Mouse (Mus musculus) CH12.LX (cell line): Measurements from ENCODE around the gene Ern1. TPM values are rescaled to one million over a fixed set of nuclear protein-coding genes. Genes with fewer than 3 reads are reported as not detected.

Experiments used
- DNase-seq: peaks from one replicate; pipeline ENCODE4 v3.0.0-alpha.2; 2013; ENCODE audit errors: extremely low read depth
- H3K27ac ChIP-seq: 2 replicates; pipeline ENCODE4 v1.5.1; 2012; ENCODE audit warnings: low read depth, mild to moderate bottlenecking, control low read depth, moderate library complexity; ENCODE audit not compliant: insufficient read depth
- H3K27me3 ChIP-seq: replicated peaks from 2 replicates; pipeline ENCODE3; 2012; ENCODE audit warnings: inconsistent platforms
- H3K36me3 ChIP-seq, 2 experiments: replicated peaks in 1 of 2; 2 replicates each; pipeline versions ENCODE3 to v1.6.1; 2012; ENCODE audit warnings: inconsistent platforms in 1 of 2, low read length in 1 of 2, mild to moderate bottlenecking in 1 of 2, mixed read lengths in 1 of 2, moderate library complexity in 1 of 2; ENCODE audit not compliant: control insufficient read depth in 1 of 2, insufficient read depth in 1 of 2
- H3K4me1 ChIP-seq, 2 experiments: 2 replicates each; pipeline ENCODE4 v1.6.1; 2012; ENCODE audit warnings: inconsistent platforms in 1 of 2, moderate library complexity in 1 of 2; ENCODE audit not compliant: insufficient read depth in 2 of 2, control insufficient read depth in 1 of 2
- H3K4me2 ChIP-seq: 2 replicates; pipeline ENCODE4 v1.6.1; 2012; ENCODE audit warnings: low read depth, mild to moderate bottlenecking, control low read depth; ENCODE audit not compliant: poor library complexity, insufficient read depth, severe bottlenecking
- H3K4me3 ChIP-seq, 3 experiments: fragments of 150-350 bp in 1 of 3; sonication (generic) in 1 of 3; replicated peaks in 1 of 3; 2 replicates each; pipeline versions ENCODE3 to v1.5.1; 2011 to 2012; ENCODE audit warnings: low read depth in 2 of 3, low read length in 2 of 3, mild to moderate bottlenecking in 2 of 3, moderate library complexity in 2 of 3, control low read depth in 1 of 3, improper control_type of control experiment in 1 of 3, inconsistent platforms in 1 of 3, mixed read lengths in 1 of 3; ENCODE audit not compliant: poor library complexity in 1 of 3
- H3K79me2 ChIP-seq: replicated peaks from 2 replicates; pipeline ENCODE4 v1.6.1; 2012; ENCODE audit warnings: mild to moderate bottlenecking, moderate library complexity; ENCODE audit not compliant: control insufficient read depth, poor library complexity, insufficient read depth, severe bottlenecking; ENCODE audit errors: extremely low read depth
- H3K9ac ChIP-seq: 2 replicates; pipeline ENCODE4 v1.6.1; 2012; ENCODE audit warnings: low read depth, mild to moderate bottlenecking, control low read depth, moderate library complexity; ENCODE audit not compliant: insufficient read depth
- H3K9me3 ChIP-seq: replicated peaks from 2 replicates; pipeline ENCODE3; 2012; ENCODE audit warnings: low read length, inconsistent platforms, mixed read lengths
- BHLHE40 ChIP-seq: IDR thresholded peaks from 2 replicates; pipeline ENCODE4 v1.6.1; 2011; ENCODE audit warnings: mild to moderate bottlenecking, low read depth, low read length, improper control_type of control experiment
- CHD1 ChIP-seq: IDR thresholded peaks from 2 replicates; pipeline ENCODE4 v1.6.1; 2012; ENCODE audit warnings: low read depth, low read length, improper control_type of control experiment, inconsistent platforms
- CTCF ChIP-seq, 2 experiments: IDR thresholded peaks in 1 of 2; conservative IDR thresholded peaks in 1 of 2; 2 replicates each; pipeline ENCODE4 v1.5.1; 2011 to 2012; ENCODE audit warnings: low read depth in 2 of 2, low read length in 2 of 2, improper control_type of control experiment in 1 of 2, inconsistent platforms in 1 of 2, mild to moderate bottlenecking in 1 of 2, moderate library complexity in 1 of 2
- ELF1 ChIP-seq: IDR thresholded peaks from 2 replicates; pipeline ENCODE4 v1.6.1; 2014; ENCODE audit warnings: low read depth, mild to moderate bottlenecking, inconsistent platforms, low read length, improper control_type of control experiment
- EP300 ChIP-seq: IDR thresholded peaks from 2 replicates; pipeline ENCODE4 v1.6.1; 2011; ENCODE audit warnings: low read length, improper control_type of control experiment
- MAX ChIP-seq: IDR thresholded peaks from 2 replicates; pipeline ENCODE4 v1.6.1; 2011; ENCODE audit warnings: low read length, improper control_type of control experiment
- MAZ ChIP-seq: IDR thresholded peaks from 2 replicates; pipeline ENCODE4 v1.6.1; 2012; ENCODE audit warnings: low read depth, mild to moderate bottlenecking, inconsistent platforms, low read length, improper control_type of control experiment, moderate library complexity
- MYC ChIP-seq: IDR thresholded peaks from 2 replicates; pipeline ENCODE4 v1.6.1; 2011; ENCODE audit warnings: low read depth, mild to moderate bottlenecking, improper control_type of control experiment, low read length
- POLR2A ChIP-seq: IDR thresholded peaks from 2 replicates; pipeline ENCODE4 v1.6.1; 2011; ENCODE audit warnings: low read depth, mild to moderate bottlenecking, improper control_type of control experiment, low read length
- SIN3A ChIP-seq: IDR thresholded peaks from 2 replicates; pipeline ENCODE4 v1.6.1; 2012; ENCODE audit warnings: low read length, improper control_type of control experiment, inconsistent platforms
- USF2 ChIP-seq: conservative IDR thresholded peaks from 2 replicates; pipeline ENCODE4 v1.6.1; 2011; ENCODE audit warnings: low read depth, low read length, improper control_type of control experiment
- ZNF384 ChIP-seq: IDR thresholded peaks from 2 replicates; pipeline ENCODE4 v1.6.1; 2012; ENCODE audit warnings: low read depth, low read length, improper control_type of control experiment, inconsistent platforms
- dilution Hi-C: fragments of 300-500 bp; cut with MboI; formaldehyde crosslinking; loops from 2 replicates; pipeline ENCODE4 v1.14.3; 2020; ENCODE audit warnings: low sequenced_read_pairs; ENCODE audit not compliant: extremely low pct_unique_long_range_greater_than_20kb, extremely low pct_ligation_motif_present
- in situ Hi-C: fragments of 300-500 bp; cut with MboI; formaldehyde crosslinking; loops from 3 replicates; pipeline ENCODE4 v1.14.3; 2019; ENCODE audit warnings: low sequenced_read_pairs, low pct_ligation_motif_present, low pct_unique_long_range_greater_than_20kb, mixed read lengths
- polyA plus RNA-seq: library from polyadenylated mRNA; unstranded; fragments of >175 nt; gene quantifications from 2 replicates; pipeline ENCODE4 v1.2.1, GENCODE M21; 2012; ENCODE audit warnings: low read depth; ENCODE audit not compliant: insufficient read length
- total RNA-seq, 2 experiments: library from RNA; depleted of rRNA; stranded (reverse); fragments of 300-350 nt in 1 of 2; fragments of >200 nt in 1 of 2; gene quantifications; 2 replicates each; pipeline ENCODE4 v1.2.3; 2012 to 2014

Ern1 gene
- total and polyA plus RNA-seq, 3 experiments: 3.0 to 21.7 (median 7.7) TPM

DNA sequence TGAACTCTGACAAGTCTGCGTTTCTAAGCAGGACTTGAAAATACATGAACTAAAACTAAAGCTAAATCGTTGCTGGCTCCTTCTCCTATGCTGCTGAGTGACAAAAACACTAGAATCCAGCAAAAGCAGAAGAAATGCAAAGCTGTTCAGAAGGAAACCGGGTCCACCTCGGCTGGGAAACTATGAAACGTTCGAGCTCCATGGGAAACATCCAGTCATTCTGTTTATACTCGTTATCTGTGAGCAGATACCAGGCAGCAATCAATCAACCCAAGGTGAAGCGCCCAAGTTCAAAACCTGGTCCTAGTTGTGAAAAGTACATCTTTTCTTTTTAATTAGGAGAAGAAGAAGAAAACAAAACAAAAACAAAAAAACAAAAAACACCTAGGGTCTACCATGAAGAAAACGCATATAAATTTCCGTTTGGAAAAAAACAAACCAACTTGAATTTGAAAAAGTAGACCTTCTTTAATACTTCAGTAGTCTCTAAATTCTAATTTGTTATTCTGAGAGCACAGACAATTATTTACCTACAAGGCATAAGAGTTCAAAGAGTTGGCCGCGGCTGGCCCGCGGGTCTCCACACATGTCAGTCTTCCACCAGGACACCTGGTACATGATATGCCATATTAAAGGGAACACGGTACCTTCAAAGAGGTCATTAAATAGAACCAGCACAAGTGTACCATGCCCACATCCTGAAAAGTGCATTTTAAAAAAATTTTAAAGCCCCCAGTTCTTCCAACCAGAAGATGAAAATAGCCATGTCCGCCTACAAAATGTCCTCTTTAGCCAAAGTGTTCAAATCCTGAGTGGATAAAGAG is 1.4 kb downstream of the Ern1 start:
- in situ Hi-C loops: no loop called here
- Histone ChIP-seq H3K4me1 (peaks cover 2 to 44% of the 10 kb centered on the region in 2 experiments; a peak in 3 of 4 replicates), H3K27ac (peak overlapping the region; percentile 25; the same call in 1 of the 2 replicates)

DNA sequence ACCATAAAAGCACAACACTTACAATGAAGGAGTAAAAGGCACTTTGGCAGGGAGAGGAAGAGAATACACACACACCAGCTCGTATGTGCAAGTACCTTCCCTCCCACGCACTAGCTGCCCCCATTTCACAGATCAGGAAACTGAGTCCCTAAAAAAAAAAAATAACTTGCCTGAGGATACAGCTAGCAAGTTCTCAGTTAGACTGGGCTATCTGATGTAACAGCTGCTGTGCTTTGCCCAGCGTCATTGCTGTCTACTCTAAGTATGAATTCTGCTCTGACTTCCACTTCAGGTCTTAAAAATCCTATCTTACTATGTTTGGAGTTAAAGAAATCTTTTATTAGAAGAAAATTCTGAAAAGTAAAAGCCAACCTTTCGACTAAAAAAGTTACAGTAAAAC is 2.0 kb downstream of the Ern1 start:
- TF ChIP-seq POLR2A: no peak
- peak; percentile 71 for TF ChIP-seq ZNF384
- 0 out of 2 replicates have a peak, but pooled peaks have one; percentile 5 for TF ChIP-seq CHD1
- no peak for TF ChIP-seq EP300
- TF ChIP-seq, all 38 proteins: peak for 2
- DNase-seq: no peak
- Histone ChIP-seq H3K36me3 (peaks cover 10 to 14% of the 10 kb centered on the region in 2 experiments), H3K4me2 (peak overlapping the region; percentile 93), H3K9ac (peak overlapping the region; percentile 82), H3K27ac (peak overlapping the region; percentile 45; the same call in 1 of the 2 replicates), H3K9me3 (peaks cover 14% of the 10 kb centered on the region), H3K4me3 (peak overlapping the region; percentile 74 to 91 (median 91)), H3K79me2 (peaks cover 69% of the 10 kb centered on the region), H3K27me3 (peaks cover 2% of the 10 kb centered on the region), H3K4me1 (peaks cover 2 to 47% of the 10 kb centered on the region in 2 experiments; a peak in 3 of 4 replicates)
- in situ Hi-C loops (no loop called here), dilution Hi-C loops (no loop called here)

More for the DNA sequence above, 1.4 kb downstream of the Ern1 start:
- dilution Hi-C loops: no loop called here
- peaks cover 2% of the 10 kb centered on the region for H3K27me3 ChIP-seq
- H3K36me3 ChIP-seq: peaks cover 10 to 14% of the 10 kb centered on the region in 2 experiments
- TF ChIP-seq SIN3A (peak; percentile 63; the same call in 1 of the 2 replicates), MAZ (0 out of 2 replicates have a peak, but pooled peaks have one; percentile 35), CHD1 (peak; percentile 87; the same call in 1 of the 2 replicates), MAX (0 out of 2 replicates have a peak, but pooled peaks have one; percentile 39), USF2 (no peak), EP300 (peak; percentile 40; the same call in 1 of the 2 replicates), ELF1 (no peak), BHLHE40 (no peak), MYC (no peak), CTCF (conservative IDR thresholded peaks at IDR 0.05 in 1 of 2, IDR thresholded peaks at IDR 0.05 in 1 of 2; ENCODE audit: low read depth in 2 of 2, low read length in 2 of 2) (no peak)
- peaks cover 63% of the 10 kb centered on the region for H3K79me2 ChIP-seq
- H3K9me3 ChIP-seq: peaks cover 14% of the 10 kb centered on the region
- H3K4me3 ChIP-seq: peak overlapping the region; percentile 74 to 91 (median 91)
- DNase-seq: no peak
- H3K9ac ChIP-seq: peak overlapping the region; percentile 82
- H3K4me2 ChIP-seq: peak overlapping the region; percentile 93
